Comparison of ENCODE assay signal across 8 mouse cellular contexts in the genomic region with DNA sequence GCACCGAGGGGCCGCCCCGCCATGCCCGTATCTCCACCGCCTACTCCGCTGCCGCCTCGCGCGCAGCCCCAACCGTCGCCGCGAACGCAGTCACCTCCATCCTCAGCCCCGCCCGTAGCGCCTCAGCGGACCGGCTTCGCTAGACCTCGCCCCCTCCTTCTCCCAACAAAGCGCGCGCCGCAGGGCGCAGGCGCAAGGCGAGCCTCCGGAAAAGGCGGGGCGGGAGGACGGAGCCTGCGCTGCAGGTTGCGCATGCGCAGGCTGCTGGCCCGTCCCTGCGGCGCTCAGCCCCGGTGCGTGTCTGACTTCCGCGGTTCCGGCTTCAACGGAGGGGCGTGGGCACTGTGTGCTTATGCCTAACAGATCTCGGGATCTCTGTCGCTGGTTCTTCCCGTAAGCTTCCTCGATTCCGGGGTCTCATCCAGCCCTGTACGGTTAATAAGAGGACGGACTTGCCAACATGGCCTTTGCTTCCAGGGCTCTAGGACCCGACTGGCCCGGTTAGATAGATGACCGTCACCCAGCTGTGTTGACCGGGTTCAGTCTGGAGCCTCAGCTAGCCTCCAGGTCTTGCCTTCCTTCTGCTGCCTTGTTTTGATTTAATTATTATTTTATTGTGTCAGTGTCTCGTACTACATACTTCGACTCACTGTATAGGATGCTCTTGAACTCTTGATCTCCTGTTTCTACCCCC. TPM values are rescaled to one million over a fixed set of nuclear protein-coding genes. Genes with fewer than 3 reads are reported as not detected.
DNase-seq lines count a peak whose midpoint lies in the region; ATAC-seq and TF ChIP-seq lines count a peak whose summit lies in the region.

Gmcl1 (minus strand) TSS at position 201 of the 694 bp plus-strand sequence.

- no peaks in the 10 kb centered on the region for H3K9me3 ChIP-seq in ES-E14 (ENCODE audit: control insufficient read depth, insufficient read depth, low read depth, low read length)
- H3K9me3 ChIP-seq in forebrain, embryonic 15.5 days, result no peaks in the 10 kb centered on the region

- under 1% methylated on average over 59 of the region's 59 CpGs for WGBS in forebrain, embryonic 15.5 days
- WGBS in lung, adult 2 months, result 1% methylated on average over 56 of the region's 59 CpGs

- ATAC-seq in forebrain, embryonic 15.5 days (replicated peaks), result peak; percentile 95
- ATAC-seq in neutrophil, adult 5-6 weeks (ENCODE audit: extremely low read depth, insufficient number of reproducible peaks, low FRiP score, poor library complexity, severe bottlenecking), result peak; percentile 90

- intact Hi-C loops in heart, postnatal 25 days (cut with DNase I), result loop anchor here (5.0 kb wide), 1 partner anchor 51 kb away; the partner anchor contains the start of gene Snrnp27

- no peaks in the 10 kb centered on the region for H3K27me3 ChIP-seq in forebrain, embryonic 15.5 days

- no peaks in the 10 kb centered on the region for H3K36me3 ChIP-seq in ES-E14 (ENCODE audit: control insufficient read depth, insufficient read depth, low read length, poor library complexity, severe bottlenecking)
- no peaks in the 10 kb centered on the region for H3K36me3 ChIP-seq in forebrain, embryonic 15.5 days

- H3K4me2 ChIP-seq in forebrain, embryonic 15.5 days (replicated peaks), result peak within 1 kb of the TSS; percentile 80

- peak within 1 kb of the TSS; percentile 83 for H3K9ac ChIP-seq in ES-E14 (ENCODE audit: insufficient read depth, low read depth, low read length, poor library complexity, severe bottlenecking)
- peak within 1 kb of the TSS; percentile 89 for H3K9ac ChIP-seq in forebrain, embryonic 15.5 days (replicated peaks)

- H3K4me3 ChIP-seq in ES-E14 (ENCODE audit: insufficient read depth in 1 of 2, low read depth in 1 of 2, low read length in 2 of 2, poor library complexity in 1 of 2, severe bottlenecking in 1 of 2), result peak within 1 kb of the TSS; percentile 80 to 96
- peak within 1 kb of the TSS; percentile 93 for H3K4me3 ChIP-seq in forebrain, embryonic 15.5 days
- H3K4me3 ChIP-seq in lung, adult 2 months (replicated peaks; ENCODE audit: extremely low read depth, low read depth, low read length), result peak within 1 kb of the TSS; percentile 85

- H3K4me1 ChIP-seq in ES-E14 (ENCODE audit: control insufficient read depth in 2 of 2, insufficient read depth in 2 of 2, low read length in 2 of 2, poor library complexity in 1 of 2), result no peaks in the 10 kb centered on the region
- peaks cover 34% of the 10 kb centered on the region for H3K4me1 ChIP-seq in forebrain, embryonic 15.5 days
- H3K4me1 ChIP-seq in lung, adult 2 months (ENCODE audit: control insufficient read depth, insufficient read depth, low read length), result no peaks in the 10 kb centered on the region; the same call in 1 of the 2 replicates

- no peak for TF ChIP-seq CTCF in lung, adult 2 months (IDR thresholded peaks at IDR 0.05; ENCODE audit: insufficient read depth, low read length)

- peak; percentile 90 for TF ChIP-seq POLR2A in lung, adult 2 months (IDR thresholded peaks at IDR 0.05; ENCODE audit: borderline replicate concordance, extremely low read depth, low read depth, low read length)

- peak; percentile 87 for DNase-seq in ES-E14 (ENCODE audit: low read depth, low spot score)
- peak; percentile 95 for DNase-seq in cerebellum, adult 11-12 months
- DNase-seq in heart, postnatal 25 days (ENCODE audit: low spot score), result peak; percentile 87
- DNase-seq in layer of hippocampus, adult 18-20 months (ENCODE audit: low spot score in 2 of 2), result peak; percentile 90 to 92
- DNase-seq in lung, adult 2 months, result peak; percentile 88
- peak; percentile 92 to 94 for DNase-seq in thymus, adult 18-20 months

- no peak within 1 kb of the TSS for H3K27ac ChIP-seq in ES-E14 (ENCODE audit: insufficient read depth, low read depth, low read length, poor library complexity, severe bottlenecking)
- H3K27ac ChIP-seq in forebrain, embryonic 15.5 days (replicated peaks), result peak within 1 kb of the TSS; percentile 91

- in situ Hi-C loops in ES-E14 (cut with MboI; ENCODE audit: low sequenced_read_pairs in 2 of 2, unreplicated experiment in 2 of 2), result no loop called here

TF ChIP-seq in ES-E14, 5 proteins besides CTCF, POLR2A, EP300 and RAD21:
- TF ChIP-seq ZC3H11A (IDR thresholded peaks at IDR 0.05; ENCODE audit: borderline replicate concordance, low read depth, low read length) (0 out of 2 replicates have a peak, but pooled peaks have one; percentile 10), CHD2 (IDR thresholded peaks at IDR 0.05; ENCODE audit: low read depth, low read length) (no peak), HCFC1 (IDR thresholded peaks at IDR 0.05; ENCODE audit: borderline replicate concordance, insufficient read depth, low read length) (no peak)

RNA-seq across cellular contexts. Expression of gene Gmcl1, which starts in this region (rescaled TPM):
- total RNA-seq in ES-E14 (2012; rRNA removed), result 14.6 and 18.5 TPM in 2 replicates
- polyA plus RNA-seq in forebrain, embryonic 15.5 days (2015; fragmentation: Nextera tagmentation; extraction: Ambion mirVana), result 48.3 TPM in 2 replicates
- 1 to 10 TPM; 4.7 to 5.7 TPM for total RNA-seq in heart, postnatal 25 days (2021)
- 10 to 100 TPM; 24.7 to 28.5 TPM for total RNA-seq in layer of hippocampus, adult 18-20 months (2021)
- polyA plus RNA-seq in lung, adult 2 months (2012; rRNA removed), result 8.4 and 8.7 TPM in 2 replicates
- total RNA-seq in neutrophil, adult 5-6 weeks (2017), result 27.6 and 33.4 TPM in 2 replicates
